Mouse (Mus musculus): ENCODE measurements at regions not wholly inside any gene's neighbourhood (a gene's known extent, or its start where the extent isn't known, plus 50 kb on each side); places are given as distances from the start of the nearest gene placed in this dataset.
"Not testable (repeated sequence)": the region's sequence is repeated elsewhere in the genome, so short reads cannot be mapped to it uniquely, and the experiment has no call there.

GRCm38 (mm10) chr4:114296380-114296779 is 110.1 kb upstream of the Trabd2b start:
- no peak for DNase-seq (ENCODE audit: low spot score)

GRCm38 (mm10) chr4:114298517-114298916 is 108.0 kb upstream of the Trabd2b start:
- DNase-seq (ENCODE audit: low spot score), result not testable (repeated sequence)

DNA sequence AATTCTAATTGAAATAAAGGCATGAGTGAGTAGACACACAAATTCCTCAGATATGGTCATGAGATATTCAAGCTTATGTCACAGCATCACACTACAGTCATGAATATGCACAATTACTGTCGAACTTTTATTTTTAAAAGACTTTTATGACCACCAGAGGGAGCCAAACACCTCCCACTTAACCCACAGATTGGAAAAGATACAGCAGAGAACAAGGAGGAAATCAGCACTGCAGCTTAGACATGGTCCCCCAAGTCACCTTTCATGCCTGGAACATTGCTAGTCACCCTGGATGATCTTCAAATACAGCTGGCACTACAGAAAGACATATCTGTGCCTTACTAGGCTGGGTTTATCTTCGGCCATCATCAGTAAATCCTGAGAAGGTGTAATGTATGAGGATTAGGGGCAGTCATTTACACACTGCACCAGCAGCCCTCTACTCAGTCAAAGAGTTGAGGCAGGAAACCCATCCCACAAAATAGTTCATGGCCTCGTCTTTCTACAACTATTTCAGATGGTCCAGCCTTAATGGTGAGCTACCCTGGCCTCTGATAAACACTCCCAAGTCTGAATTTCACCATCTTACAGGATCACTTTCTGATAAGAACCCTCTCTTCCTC is 106.0 kb upstream of the Trabd2b start:
- DNase-seq (ENCODE audit: low spot score), result peak; percentile 15

DNA sequence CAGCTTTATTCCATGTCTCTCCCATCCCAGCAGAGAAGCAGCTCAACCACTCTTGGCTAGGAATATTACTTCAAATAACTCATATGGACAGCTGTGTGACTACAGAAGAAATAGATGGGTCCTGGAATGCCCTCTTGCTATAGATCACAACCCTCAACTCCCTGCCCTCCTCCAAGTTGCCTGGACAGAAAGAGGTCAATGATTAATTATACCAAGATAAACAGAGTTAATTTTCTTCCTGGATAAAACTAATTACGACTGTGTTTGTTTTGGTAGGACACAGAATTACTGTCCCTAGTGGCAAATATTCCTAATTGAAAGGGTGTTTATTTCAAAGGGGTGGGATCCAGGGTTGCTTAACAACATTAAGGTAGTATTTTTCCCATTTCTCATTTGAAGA is 101.9 kb upstream of the Trabd2b start:
- no peak for DNase-seq (ENCODE audit: low spot score)

DNA sequence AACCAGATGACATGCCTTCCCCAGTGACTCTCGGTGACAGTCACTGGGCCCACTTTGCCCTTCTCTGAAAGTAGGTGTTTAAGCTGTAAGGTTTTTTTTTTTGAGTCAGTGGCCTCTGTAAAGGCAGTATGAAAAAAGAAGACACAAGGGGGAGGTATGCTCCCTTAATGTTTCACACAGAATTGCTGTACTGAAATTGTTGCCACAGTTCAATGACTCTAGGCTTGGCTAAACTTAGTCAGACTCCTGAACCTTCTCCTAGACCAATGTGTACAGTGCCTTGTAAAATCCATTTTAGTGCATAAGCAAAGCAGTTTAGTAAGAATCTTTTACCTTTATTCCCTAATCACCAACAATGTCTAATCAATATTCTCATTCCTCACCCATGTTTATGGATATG is 99.0 kb upstream of the Trabd2b start:
- no peak for DNase-seq (ENCODE audit: low spot score)

DNA sequence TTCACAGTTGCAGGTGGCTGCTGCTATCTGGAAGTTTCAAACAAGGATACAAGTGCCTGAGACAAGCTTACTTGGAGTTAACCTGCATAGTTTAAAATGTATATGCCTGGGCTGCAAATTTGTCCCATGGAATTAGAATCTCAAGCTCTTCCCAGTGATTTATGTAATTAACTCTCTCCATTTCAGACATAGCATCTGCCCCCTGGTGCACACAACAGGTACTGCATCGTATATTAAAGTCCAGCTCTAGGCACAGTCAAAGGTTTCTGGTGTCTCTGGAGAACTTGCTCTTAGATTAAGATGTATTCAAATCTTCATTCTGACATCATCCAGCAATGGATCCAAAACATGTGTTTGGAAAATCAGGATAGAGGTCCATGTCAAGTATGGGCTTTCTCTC is 98.0 kb upstream of the Trabd2b start:
- no peak for DNase-seq (ENCODE audit: low spot score)

DNA sequence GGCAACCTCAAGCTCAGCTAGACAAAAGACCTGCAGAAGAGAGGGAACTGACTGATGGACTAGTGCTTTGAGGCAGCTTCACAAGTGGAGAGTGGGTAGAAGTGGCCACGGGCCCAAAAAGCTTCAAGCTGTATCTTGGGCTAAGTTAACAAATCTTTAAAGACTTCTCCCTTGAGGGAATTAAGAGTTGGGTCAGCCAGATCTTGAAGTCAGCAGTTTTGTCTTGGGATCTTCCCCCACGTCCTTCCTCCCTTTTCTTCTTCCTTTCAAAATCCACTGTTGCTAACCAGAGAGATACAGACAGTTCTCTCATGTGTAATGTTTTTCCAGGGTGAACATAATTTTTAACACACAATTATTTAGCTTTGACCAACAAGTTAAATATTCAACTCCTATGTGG is 91.5 kb upstream of the Trabd2b start:
- no peak for DNase-seq (ENCODE audit: low spot score)

DNA sequence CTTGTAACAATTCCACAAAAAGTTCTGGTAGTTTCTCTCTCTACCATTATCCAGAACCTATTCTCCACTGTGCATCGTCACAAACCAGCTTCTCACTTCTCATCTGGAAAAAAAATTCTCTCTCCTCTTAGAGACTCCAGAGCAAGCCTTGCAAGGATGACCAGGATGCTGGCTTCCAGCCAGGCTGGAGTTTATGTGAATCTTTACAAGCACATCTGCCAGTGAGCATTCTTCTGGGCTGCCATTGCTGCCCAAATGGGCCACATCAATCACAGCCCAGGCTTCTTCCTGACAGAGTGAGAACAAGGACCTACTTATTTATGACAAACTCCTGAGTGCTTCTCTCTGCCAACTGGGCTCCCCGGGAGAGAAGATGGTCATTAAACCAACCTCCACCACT is 91.0 kb upstream of the Trabd2b start:
- no peak for DNase-seq (ENCODE audit: low spot score)

DNA sequence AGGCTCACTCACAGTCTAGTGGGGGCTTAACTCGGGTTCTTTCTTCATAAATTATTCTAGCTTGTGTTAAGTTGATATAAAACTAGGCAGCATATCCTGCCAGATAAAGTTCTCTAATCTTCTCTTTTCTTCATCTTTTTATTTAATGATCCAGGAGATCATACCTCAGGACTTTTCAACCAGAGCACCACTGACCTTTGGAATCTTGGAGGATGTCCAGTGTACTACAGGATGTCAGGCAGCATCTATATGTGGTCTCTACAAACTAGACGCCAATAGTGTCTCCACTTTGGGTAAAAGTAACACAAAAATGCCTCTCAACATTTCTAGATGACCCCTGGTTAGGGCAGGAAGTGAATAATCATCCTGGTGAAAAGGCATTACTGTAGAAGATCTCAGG is 89.4 kb upstream of the Trabd2b start:
- no peak for DNase-seq (ENCODE audit: low spot score)

DNA sequence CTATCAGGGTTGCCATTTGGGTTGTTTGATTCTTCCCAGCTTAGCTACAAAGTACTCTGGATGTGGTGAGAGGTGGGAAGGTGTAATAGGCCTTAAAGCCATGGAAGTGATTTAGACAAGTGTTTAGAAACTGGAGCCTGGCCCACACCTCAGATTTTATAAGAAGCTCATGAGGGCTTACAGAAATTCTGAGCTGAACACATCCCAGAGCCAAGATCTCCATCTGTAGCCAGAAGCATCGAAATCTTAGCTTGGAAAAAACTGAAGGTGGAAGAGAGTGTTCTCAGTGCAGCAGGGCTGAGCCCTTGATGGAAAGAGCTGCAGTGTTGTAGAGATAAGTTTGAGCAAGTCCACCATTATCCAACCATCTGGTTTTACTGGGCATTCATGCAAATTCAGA is 86.4 kb upstream of the Trabd2b start:
- no peak for DNase-seq (ENCODE audit: low spot score)

GRCm38 (mm10) chr4:114321516-114322339 is 84.8 kb upstream of the Trabd2b start:
- DNase-seq (ENCODE audit: low spot score), result no peak

GRCm38 (mm10) chr4:114329978-114330377 is 76.5 kb upstream of the Trabd2b start:
- DNase-seq (ENCODE audit: low spot score), result no peak

DNA sequence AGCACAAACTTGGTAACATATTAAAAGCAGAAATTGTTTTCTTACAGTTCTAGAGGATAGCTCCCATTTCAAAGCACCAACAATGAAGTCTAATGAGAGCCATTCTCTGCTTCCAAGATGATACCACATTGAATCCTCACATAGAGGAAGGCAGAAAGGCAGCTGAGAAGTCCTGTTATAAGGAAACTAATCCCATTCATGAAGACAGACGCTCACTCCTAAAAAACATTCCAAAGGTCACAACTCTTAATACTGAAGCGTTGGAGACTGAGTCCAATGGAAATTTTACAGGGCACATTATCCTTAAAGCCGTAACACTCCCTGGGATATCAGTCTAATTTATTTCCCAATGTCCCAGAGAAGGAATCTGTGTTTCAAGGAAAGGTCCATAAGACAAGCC is 75.4 kb upstream of the Trabd2b start:
- no peak for DNase-seq (ENCODE audit: low spot score)

DNA sequence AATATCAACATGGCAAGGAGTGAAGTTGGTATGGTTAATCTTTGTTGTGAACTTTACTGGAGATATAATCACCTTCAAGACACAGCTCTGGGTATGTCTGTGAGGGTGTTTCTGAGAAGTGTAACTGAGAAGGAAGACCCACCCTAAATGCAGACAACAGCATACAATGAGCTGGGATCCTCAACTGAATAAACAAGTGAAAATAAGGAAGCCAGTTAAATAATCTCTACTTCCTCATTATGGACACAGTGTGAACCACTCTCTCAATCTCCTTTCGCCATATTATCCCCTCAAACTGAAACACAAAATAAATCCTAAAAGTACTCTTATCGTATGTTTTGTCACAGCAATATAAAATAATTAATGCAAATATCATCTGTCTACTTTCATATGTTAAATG is 71.7 kb upstream of the Trabd2b start:
- DNase-seq (ENCODE audit: low spot score), result no peak

DNA sequence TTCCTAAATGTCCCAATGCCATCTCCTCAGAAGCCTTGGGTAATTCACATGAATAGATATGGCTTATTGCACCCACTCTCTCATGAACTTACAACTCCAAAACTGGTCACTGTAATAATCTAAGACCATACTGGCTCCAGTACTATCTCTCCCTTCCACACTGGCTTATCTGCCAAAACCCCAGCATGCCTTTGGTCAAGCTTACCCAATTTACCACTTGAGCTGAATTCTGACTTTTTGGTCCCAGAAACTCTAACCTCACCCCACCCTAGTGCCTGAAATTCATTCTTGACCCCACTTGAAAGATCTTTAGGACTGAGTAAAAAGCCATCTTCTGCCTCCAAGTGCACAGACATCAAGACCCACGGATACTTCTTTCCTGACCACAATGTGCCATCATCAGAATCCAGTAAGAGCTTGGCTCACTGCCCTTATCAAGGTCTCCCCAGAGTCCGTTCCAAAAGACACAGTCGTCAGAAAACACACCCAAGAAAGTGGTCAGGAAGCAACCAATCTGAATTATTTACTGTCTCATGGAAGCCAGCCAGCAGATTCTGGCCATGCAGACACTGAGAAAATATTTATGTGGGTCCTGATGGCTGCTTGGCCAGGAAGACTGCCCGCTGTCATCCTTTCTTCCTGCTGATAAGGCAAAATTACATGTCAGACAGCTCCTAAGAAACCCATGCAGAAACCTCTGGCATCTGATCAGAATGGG is 70.3 kb upstream of the Trabd2b start:
- DNase-seq (ENCODE audit: low spot score), result no peak

DNA sequence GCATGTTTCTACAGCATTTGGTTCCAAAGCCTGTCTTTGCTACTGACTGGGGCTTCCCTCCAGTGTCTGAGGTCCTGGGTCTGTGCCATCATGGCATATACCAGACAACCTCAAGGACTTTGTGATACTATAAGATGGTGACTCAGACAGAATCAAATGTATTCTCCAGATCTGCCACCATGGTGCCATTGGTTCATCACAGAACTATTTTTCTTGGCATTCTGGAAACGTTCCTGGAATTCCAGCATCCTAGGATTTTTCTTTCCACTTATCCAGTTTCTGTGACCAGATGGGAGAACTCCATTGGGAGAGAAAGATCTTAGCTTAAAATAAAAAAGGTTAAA is 69.8 kb upstream of the Trabd2b start:
- no peak for DNase-seq (ENCODE audit: low spot score)

- peak; percentile 10 for DNase-seq (ENCODE audit: low spot score)
These were observed 66.7 kb upstream of the Trabd2b start for GRCm38 (mm10) chr4:114339793-114340192.

- DNase-seq (ENCODE audit: low spot score), result no peak
These were observed 61.4 kb upstream of the Trabd2b start for GRCm38 (mm10) chr4:114345154-114345553.

- peak; percentile 25 for DNase-seq (ENCODE audit: low spot score)
These were observed 60.3 kb upstream of the Trabd2b start for GRCm38 (mm10) chr4:114346068-114346747.

DNA sequence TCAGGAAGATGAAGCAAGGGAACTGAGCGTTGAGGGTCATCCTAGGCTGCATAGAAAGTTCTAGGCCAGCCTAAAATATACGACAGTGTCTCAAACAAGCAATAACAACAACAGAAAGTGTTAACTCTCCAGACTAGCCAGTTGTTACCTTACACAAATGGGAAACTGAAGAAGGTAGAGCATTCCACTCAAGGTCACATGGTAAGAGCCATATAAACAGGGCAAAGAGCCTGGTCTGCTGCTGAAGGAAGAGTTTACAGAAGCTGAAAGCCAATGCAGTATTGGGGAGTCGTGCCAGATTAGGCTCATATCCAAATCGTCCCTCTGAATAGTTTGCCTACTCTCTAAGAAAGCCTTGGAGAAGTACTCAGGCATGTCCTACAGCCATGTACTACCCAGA is 59.6 kb upstream of the Trabd2b start:
- DNase-seq (ENCODE audit: low spot score), result no peak

DNA sequence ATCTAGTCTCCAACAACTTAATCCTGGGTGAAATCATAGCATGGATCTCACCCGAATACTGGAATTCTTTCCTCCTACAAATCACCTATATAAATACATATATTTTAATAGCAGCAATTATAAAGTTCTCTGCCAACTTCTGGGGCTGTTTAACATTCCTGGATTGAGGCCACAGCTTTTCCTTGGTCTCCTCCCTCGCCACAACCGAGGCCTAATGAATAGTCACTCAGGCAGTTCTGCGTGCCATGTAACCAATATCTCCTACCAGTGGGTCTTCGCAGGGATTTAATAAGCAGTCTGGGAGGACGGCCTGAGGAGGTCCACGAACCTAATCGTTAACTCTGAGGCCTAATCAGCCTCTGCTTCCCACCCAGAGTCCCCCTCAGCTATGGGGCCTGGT is 56.9 kb upstream of the Trabd2b start:
- no peak for DNase-seq (ENCODE audit: low spot score)

GRCm38 (mm10) chr4:114351282-114351681 is 55.2 kb upstream of the Trabd2b start:
- DNase-seq (ENCODE audit: low spot score), result no peak

GRCm38 (mm10) chr4:114353058-114353457 is 53.5 kb upstream of the Trabd2b start:
- DNase-seq (ENCODE audit: low spot score), result no peak

All from lung, postnatal 25 days (tissue).